Mouse (Mus musculus): ENCODE results near the gene Nfatc2ip. TPM values are rescaled to one million over a fixed set of nuclear protein-coding genes. Genes with fewer than 3 reads are reported as not detected.

Nfatc2ip gene
- polyA plus RNA-seq, 1 experiment from 2014 or later: 2.6 TPM

GRCm38 (mm10) chr7:126339521-126339971 is 57.0 kb downstream of the Nfatc2ip start:
- WGBS (ENCODE audit: missing documents): 77% methylated on average over 8 of the region's 8 CpGs
- Histone ChIP-seq H3K27ac (no peak overlapping the region), H3K36me3 (ENCODE audit: inconsistent target) (no peaks in the 10 kb centered on the region), H3K79me2 (ENCODE audit: inconsistent target) (no peaks in the 10 kb centered on the region), H3K4me3 (ENCODE audit: inconsistent target) (no peak overlapping the region)

- 84% methylated on average over 8 of the region's 8 CpGs for WGBS (ENCODE audit: missing documents)
- H3K79me2 ChIP-seq (ENCODE audit: inconsistent target): no peaks in the 10 kb centered on the region
- no peak overlapping the region for H3K4me3 ChIP-seq (ENCODE audit: inconsistent target)
- no peak overlapping the region for H3K27ac ChIP-seq
- no peaks in the 10 kb centered on the region for H3K36me3 ChIP-seq (ENCODE audit: inconsistent target)
Measured at GRCm38 (mm10) chr7:126338906-126339305, 57.6 kb downstream of the Nfatc2ip start.

GRCm38 (mm10) chr7:126335556-126335955 is 61.0 kb downstream of the Nfatc2ip start:
- 92% methylated on average over 1 of the region's 1 CpGs for WGBS (ENCODE audit: missing documents)
- H3K4me3 ChIP-seq (ENCODE audit: inconsistent target): no peak overlapping the region
- H3K79me2 ChIP-seq (ENCODE audit: inconsistent target): no peaks in the 10 kb centered on the region
- no peak overlapping the region for H3K27ac ChIP-seq
- H3K36me3 ChIP-seq (ENCODE audit: inconsistent target): no peaks in the 10 kb centered on the region

Other genes with a start within 250 kb of the Nfatc2ip start
- gene Xpo6, start 196.2 kb downstream of the Nfatc2ip start, polyA plus RNA-seq (2018): 63.8 to 102 TPM (median 64.5 TPM) in 3 replicates
- 1.9 to 3.7 TPM (median 2.3 TPM) in 3 replicates for gene Sbk1, start 124.1 kb downstream of the Nfatc2ip start, polyA plus RNA-seq (2018)
- gene Lat, start 27.2 kb downstream of the Nfatc2ip start, polyA plus RNA-seq (2018): 0.96 to 1.1 TPM (median 1.0 TPM) in 3 replicates
- 18.6 to 55.9 TPM (median 38.7 TPM) in 3 replicates for gene Spns1, start 19.3 kb downstream of the Nfatc2ip start, polyA plus RNA-seq (2018)
- 0.09 TPM in 1 of 3 replicates, not detected in the others for gene Cd19, start 18.2 kb upstream of the Nfatc2ip start, polyA plus RNA-seq (2018)
- 12.9 to 17.8 TPM (median 13.9 TPM) in 3 replicates for gene Rabep2, start 32.0 kb upstream of the Nfatc2ip start, polyA plus RNA-seq (2018)
- gene Atp2a1, start 66.4 kb upstream of the Nfatc2ip start, polyA plus RNA-seq (2018): 0.06 TPM in 1 of 3 replicates, not detected in the others
- gene Sh2b1, start 78.7 kb upstream of the Nfatc2ip start, polyA plus RNA-seq (2018): 10.4 to 17.2 TPM (median 11.7 TPM) in 3 replicates
- 41.8 to 72.5 TPM (median 42.9 TPM) in 3 replicates for gene Tufm, start 90.6 kb upstream of the Nfatc2ip start, polyA plus RNA-seq (2018)
- gene Atxn2l, start 106.7 kb upstream of the Nfatc2ip start, polyA plus RNA-seq (2018): 60.6 to 79.7 TPM (median 71.8 TPM) in 3 replicates
- gene Eif3c, start 169.7 kb upstream of the Nfatc2ip start, polyA plus RNA-seq (2018): 124 to 206 TPM (median 173 TPM) in 3 replicates
- 51.3 to 183 TPM (median 99.8 TPM) in 3 replicates for gene Apobr, start 188.2 kb upstream of the Nfatc2ip start, polyA plus RNA-seq (2018)
- 81.0 to 165 TPM (median 104 TPM) in 3 replicates for gene Cln3, start 189.1 kb upstream of the Nfatc2ip start, polyA plus RNA-seq (2018)
- gene Il27, start 198.2 kb upstream of the Nfatc2ip start, polyA plus RNA-seq (2018): 1.1 to 2.6 TPM (median 1.2 TPM) in 3 replicates
- 14.9 to 47.0 TPM (median 32.4 TPM) in 3 replicates for gene Nupr1, start 234.1 kb upstream of the Nfatc2ip start, polyA plus RNA-seq (2018)

Measured in macrophage (primary cell).